Mouse (Mus musculus): ENCODE data around the gene Gna11. TPM values are rescaled to one million over a fixed set of nuclear protein-coding genes. Genes with fewer than 3 reads are reported as not detected.
A peak's percentile ranks its signal among the peaks of the same experiment; 100 is the strongest.

Gna11 gene
- polyA plus RNA-seq, 1 experiment from 2014 or later = 97.6 TPM

DNA sequence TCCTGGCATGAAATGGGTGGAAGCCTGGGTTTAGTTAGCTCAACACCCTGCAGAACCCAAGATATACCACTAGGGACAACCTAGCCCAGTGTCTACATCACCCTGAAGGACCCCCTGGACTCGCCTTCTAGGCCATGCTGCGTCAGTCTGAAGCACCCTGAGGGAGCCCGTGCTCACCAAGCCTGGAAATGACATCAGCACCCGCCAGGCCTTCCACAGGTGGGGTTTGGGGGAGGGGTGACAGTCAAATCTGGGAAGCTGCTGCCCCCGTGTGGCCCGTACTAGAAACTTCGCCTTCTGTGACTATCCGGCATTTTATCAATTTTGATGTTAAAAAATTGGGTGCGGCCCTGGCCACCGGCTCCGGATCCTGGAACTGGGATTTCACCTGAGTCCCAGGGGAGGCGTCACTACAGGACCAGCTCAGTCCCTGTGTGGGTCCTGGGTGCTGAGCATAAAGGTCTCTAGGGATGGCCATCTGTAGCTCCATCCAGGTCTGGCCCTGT is 6.7 kb upstream of the Gna11 start:
- no peak overlapping the region for H3K27ac ChIP-seq (ENCODE audit: low read depth, low read length)
- H3K4me3 ChIP-seq (ENCODE audit: low read depth, low read length) = no peak overlapping the region
- peak; percentile 87 for DNase-seq (ENCODE audit: low spot score)

GRCm38 (mm10) chr10:81550257-81550656 is 5.3 kb upstream of the Gna11 start:
- DNase-seq (ENCODE audit: low spot score) (peak; percentile 58), ATAC-seq (no peak)
- Histone ChIP-seq H3K4me1 (ENCODE audit: control insufficient read depth, insufficient read depth, low read length) (0 out of 2 replicates have a peak, but pooled peaks cover 2% of the 10 kb centered on the region), H3K9ac (ENCODE audit: low read length) (no peak overlapping the region), H3K9me3 (replicated peaks; ENCODE audit: control insufficient read depth, low read length) (no peaks in the 10 kb centered on the region), H3K27ac (ENCODE audit: low read depth, low read length) (no peak overlapping the region), H3K4me2 (ENCODE audit: low read length) (no peak overlapping the region), H3K27me3 (replicated peaks; ENCODE audit: control insufficient read depth, insufficient read depth, low read length) (no peaks in the 10 kb centered on the region), H3K36me3 (ENCODE audit: control insufficient read depth, insufficient read depth, low read length) (no peaks in the 10 kb centered on the region), H3K4me3 (ENCODE audit: low read depth, low read length) (no peak overlapping the region)
- WGBS = 15% methylated on average over 7 of the region's 7 CpGs

More for the DNA sequence above, 6.7 kb upstream of the Gna11 start:
- Histone ChIP-seq H3K4me2 (ENCODE audit: low read length) (no peak overlapping the region), H3K4me1 (ENCODE audit: control insufficient read depth, insufficient read depth, low read length) (0 out of 2 replicates have a peak, but pooled peaks cover 2% of the 10 kb centered on the region), H3K9ac (ENCODE audit: low read length) (no peak overlapping the region), H3K36me3 (ENCODE audit: control insufficient read depth, insufficient read depth, low read length) (no peaks in the 10 kb centered on the region), H3K27me3 (replicated peaks; ENCODE audit: control insufficient read depth, insufficient read depth, low read length) (no peaks in the 10 kb centered on the region), H3K9me3 (replicated peaks; ENCODE audit: control insufficient read depth, low read length) (no peaks in the 10 kb centered on the region)
- ATAC-seq = peak; percentile 80
- WGBS = 7% methylated on average over 12 of the region's 12 CpGs

DNA sequence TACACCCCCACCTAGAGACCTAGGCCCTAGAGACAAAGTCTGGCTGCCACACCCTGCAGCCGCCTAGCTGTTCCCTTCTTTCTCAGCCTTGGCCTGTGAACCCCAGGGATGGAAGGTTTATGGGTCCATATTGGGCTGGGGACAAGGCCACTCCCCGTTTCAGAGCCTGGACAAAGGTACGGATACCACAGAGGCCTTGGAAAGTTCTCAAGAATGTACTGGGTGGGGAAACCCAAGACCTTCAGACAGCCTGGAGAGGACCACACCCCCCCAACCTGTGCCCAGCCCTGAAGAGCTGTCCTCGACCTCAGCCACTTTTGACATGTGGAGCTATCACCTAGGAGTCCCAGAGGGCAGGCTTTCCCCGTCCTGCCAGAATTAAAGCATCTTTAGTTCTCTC is 4.0 kb upstream of the Gna11 start:
- H3K4me3 ChIP-seq (ENCODE audit: low read depth, low read length) = no peak overlapping the region
- H3K9ac ChIP-seq (ENCODE audit: low read length) = no peak overlapping the region
- no peak for DNase-seq (ENCODE audit: low spot score)
- H3K36me3 ChIP-seq (ENCODE audit: control insufficient read depth, insufficient read depth, low read length) = no peaks in the 10 kb centered on the region
- no peak overlapping the region for H3K27ac ChIP-seq (ENCODE audit: low read depth, low read length)
- peaks cover 4% of the 10 kb centered on the region for H3K4me1 ChIP-seq (ENCODE audit: control insufficient read depth, insufficient read depth, low read length)
- no peaks in the 10 kb centered on the region for H3K9me3 ChIP-seq (replicated peaks; ENCODE audit: control insufficient read depth, low read length)
- H3K27me3 ChIP-seq (replicated peaks; ENCODE audit: control insufficient read depth, insufficient read depth, low read length) = no peaks in the 10 kb centered on the region
- no peak for ATAC-seq
- no peak overlapping the region for H3K4me2 ChIP-seq (ENCODE audit: low read length)
- whole genome bisulfite sequencing = 73% methylated on average over 5 of the region's 5 CpGs

- Histone ChIP-seq H3K27me3 (replicated peaks; ENCODE audit: control insufficient read depth, insufficient read depth, low read length) (no peaks in the 10 kb centered on the region), H3K9ac (ENCODE audit: low read length) (no peak overlapping the region), H3K36me3 (ENCODE audit: control insufficient read depth, insufficient read depth, low read length) (no peaks in the 10 kb centered on the region), H3K4me3 (ENCODE audit: low read depth, low read length) (no peak overlapping the region), H3K4me2 (ENCODE audit: low read length) (no peak overlapping the region), H3K4me1 (ENCODE audit: control insufficient read depth, insufficient read depth, low read length) (peaks cover 14% of the 10 kb centered on the region), H3K27ac (ENCODE audit: low read depth, low read length) (no peak overlapping the region), H3K9me3 (replicated peaks; ENCODE audit: control insufficient read depth, low read length) (no peaks in the 10 kb centered on the region)
- WGBS = 92% methylated on average over 13 of the region's 13 CpGs
- ATAC-seq (no peak), DNase-seq (ENCODE audit: low spot score) (no peak)
Observed at GRCm38 (mm10) chr10:81546788-81547571, 2.0 kb upstream of the Gna11 start.

DNA sequence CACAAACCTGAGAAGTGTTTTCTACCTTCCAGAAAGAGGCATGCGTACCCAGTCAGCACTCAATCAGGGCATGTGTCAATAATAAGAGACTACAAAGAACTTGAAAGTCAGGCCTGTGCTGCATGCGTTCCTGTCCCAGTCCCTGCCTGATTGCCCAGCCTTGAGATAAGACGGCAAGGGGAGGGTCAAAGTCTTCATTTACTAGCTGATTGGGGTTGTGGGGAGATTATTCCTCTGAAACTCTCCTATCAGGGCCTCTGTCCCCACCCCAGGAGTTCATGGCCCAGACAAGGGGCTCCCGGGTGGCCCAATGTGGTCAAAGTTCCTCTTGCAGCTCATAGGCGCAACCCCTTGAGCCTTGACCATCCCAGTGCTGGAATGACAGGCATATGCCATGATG is 1.3 kb upstream of the Gna11 start:
- no peaks in the 10 kb centered on the region for H3K27me3 ChIP-seq (replicated peaks; ENCODE audit: control insufficient read depth, insufficient read depth, low read length)
- H3K27ac ChIP-seq (ENCODE audit: low read depth, low read length) = no peak overlapping the region
- no peak for DNase-seq (ENCODE audit: low spot score)
- WGBS = 84% methylated on average over 5 of the region's 5 CpGs
- no peaks in the 10 kb centered on the region for H3K9me3 ChIP-seq (replicated peaks; ENCODE audit: control insufficient read depth, low read length)
- ATAC-seq = no peak
- no peak overlapping the region for H3K4me2 ChIP-seq (ENCODE audit: low read length)
- no peak overlapping the region for H3K4me3 ChIP-seq (ENCODE audit: low read depth, low read length)
- H3K36me3 ChIP-seq (ENCODE audit: control insufficient read depth, insufficient read depth, low read length) = no peaks in the 10 kb centered on the region
- peaks cover 12% of the 10 kb centered on the region for H3K4me1 ChIP-seq (ENCODE audit: control insufficient read depth, insufficient read depth, low read length)
- peak overlapping the region; percentile 22; the same call in 1 of the 2 replicates for H3K9ac ChIP-seq (ENCODE audit: low read length)

DNA sequence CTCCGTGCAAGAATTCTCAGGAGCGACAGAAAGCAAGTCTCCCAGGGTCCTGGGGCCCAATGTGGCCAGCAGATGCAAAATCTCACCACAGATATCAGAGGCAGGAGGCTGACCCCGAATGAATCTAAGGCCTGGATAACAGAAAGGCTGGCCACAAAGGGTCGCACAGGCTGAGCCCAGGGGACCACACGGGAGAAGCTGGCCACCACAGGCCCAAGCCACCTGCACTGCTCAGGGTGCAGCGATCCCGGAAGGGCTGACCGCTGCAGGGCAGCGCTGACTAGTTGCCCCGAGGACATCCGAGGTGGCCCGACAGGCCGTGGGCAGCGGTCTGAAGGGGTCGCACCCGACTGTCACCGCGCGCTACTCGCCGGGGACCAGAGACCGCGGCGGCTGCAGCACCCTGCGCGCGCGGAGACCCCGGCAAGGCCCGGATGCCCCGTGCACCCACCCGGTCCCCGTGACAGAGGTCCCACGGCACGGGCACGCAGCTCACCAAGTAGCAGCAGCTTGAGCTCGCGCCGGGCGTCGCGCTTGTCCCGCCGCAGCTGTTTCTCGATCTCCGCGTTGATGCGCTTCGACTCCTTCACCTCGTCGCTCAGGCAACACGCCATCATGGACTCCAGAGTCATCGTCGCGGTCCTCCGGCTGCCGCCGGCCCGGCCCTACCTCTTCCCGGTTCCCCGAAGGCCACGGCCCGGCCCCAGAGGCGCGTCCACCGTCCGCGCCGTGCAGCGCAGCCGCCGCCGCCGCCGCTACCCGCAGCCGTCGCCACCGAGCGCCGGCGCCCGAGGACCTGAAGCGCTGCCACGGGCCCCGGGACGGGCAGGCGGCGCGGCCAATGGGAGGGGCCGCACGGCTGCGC is 462 bp downstream of the Gna11 start:
- peak overlapping the region; percentile 95 for H3K9ac ChIP-seq (ENCODE audit: low read length)
- DNase-seq (ENCODE audit: low spot score) (no peak), ATAC-seq (peak; percentile 5)
- H3K36me3 ChIP-seq (ENCODE audit: control insufficient read depth, insufficient read depth, low read length) = peaks cover 4% of the 10 kb centered on the region; the same call in 1 of the 2 replicates
- H3K27ac ChIP-seq (ENCODE audit: low read depth, low read length) = peak overlapping the region; percentile 75
- peak overlapping the region; percentile 94 for H3K4me3 ChIP-seq (ENCODE audit: low read depth, low read length)
- peaks cover 12% of the 10 kb centered on the region for H3K4me1 ChIP-seq (ENCODE audit: control insufficient read depth, insufficient read depth, low read length)
- H3K9me3 ChIP-seq (replicated peaks; ENCODE audit: control insufficient read depth, low read length) = no peaks in the 10 kb centered on the region
- WGBS = under 1% methylated on average over 89 of the region's 93 CpGs
- H3K4me2 ChIP-seq (ENCODE audit: low read length) = peak overlapping the region; percentile 99
- H3K27me3 ChIP-seq (replicated peaks; ENCODE audit: control insufficient read depth, insufficient read depth, low read length) = no peaks in the 10 kb centered on the region

DNA sequence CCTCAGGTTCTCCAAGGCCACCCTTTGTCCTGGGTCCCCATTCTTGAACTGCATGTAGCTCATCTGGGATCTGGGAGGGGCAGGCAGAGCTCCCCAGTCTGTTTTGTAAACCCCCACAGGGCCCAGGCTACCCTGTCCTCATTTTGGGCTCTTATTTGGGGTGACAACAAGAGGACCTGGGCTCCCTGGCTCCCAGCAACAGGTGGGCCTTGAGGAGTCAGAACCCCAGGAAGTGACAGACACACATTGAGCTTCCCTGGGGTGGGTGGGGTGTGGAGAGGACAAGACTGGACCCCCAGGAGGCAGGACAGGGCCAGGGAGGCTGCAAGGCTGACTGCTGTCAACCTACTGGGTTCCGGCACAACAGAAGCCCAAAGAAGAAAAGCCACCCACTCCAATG is 1.4 kb downstream of the Gna11 start:
- H3K9ac ChIP-seq (ENCODE audit: low read length) = peak overlapping the region; percentile 95
- WGBS = 81% methylated on average over 1 of the region's 1 CpGs
- no peaks in the 10 kb centered on the region for H3K9me3 ChIP-seq (replicated peaks; ENCODE audit: control insufficient read depth, low read length)
- H3K36me3 ChIP-seq (ENCODE audit: control insufficient read depth, insufficient read depth, low read length) = peaks cover 9% of the 10 kb centered on the region; the same call in 1 of the 2 replicates
- H3K4me1 ChIP-seq (ENCODE audit: control insufficient read depth, insufficient read depth, low read length) = peaks cover 12% of the 10 kb centered on the region
- ATAC-seq = no peak
- H3K27ac ChIP-seq (ENCODE audit: low read depth, low read length) = no peak overlapping the region
- H3K27me3 ChIP-seq (replicated peaks; ENCODE audit: control insufficient read depth, insufficient read depth, low read length) = no peaks in the 10 kb centered on the region
- peak overlapping the region; percentile 94 for H3K4me3 ChIP-seq (ENCODE audit: low read depth, low read length)
- no peak for DNase-seq (ENCODE audit: low spot score)
- H3K4me2 ChIP-seq (ENCODE audit: low read length) = peak overlapping the region; percentile 99

- Histone ChIP-seq H3K4me1 (ENCODE audit: control insufficient read depth, insufficient read depth, low read length) (peaks cover 12% of the 10 kb centered on the region), H3K27ac (ENCODE audit: low read depth, low read length) (no peak overlapping the region), H3K9me3 (replicated peaks; ENCODE audit: control insufficient read depth, low read length) (no peaks in the 10 kb centered on the region), H3K9ac (ENCODE audit: low read length) (peak overlapping the region; percentile 95; the same call in 1 of the 2 replicates), H3K4me3 (ENCODE audit: low read depth, low read length) (peak overlapping the region; percentile 94), H3K4me2 (ENCODE audit: low read length) (peak overlapping the region; percentile 99), H3K36me3 (ENCODE audit: control insufficient read depth, insufficient read depth, low read length) (peaks cover 12% of the 10 kb centered on the region; the same call in 1 of the 2 replicates), H3K27me3 (replicated peaks; ENCODE audit: control insufficient read depth, insufficient read depth, low read length) (no peaks in the 10 kb centered on the region)
- ATAC-seq = no peak
- no peak for DNase-seq (ENCODE audit: low spot score)
- WGBS = 76% methylated on average over 7 of the region's 7 CpGs
Observed at GRCm38 (mm10) chr10:81542727-81543460, 2.1 kb downstream of the Gna11 start.

Data from forebrain, embryonic 14.5 days (tissue).